Mouse (Mus musculus) large intestine, adult 2 months (tissue): Measurements from ENCODE around the gene Zfp605. TPM values are rescaled to one million over a fixed set of nuclear protein-coding genes. Genes with fewer than 3 reads are reported as not detected.
"Not testable (repeated sequence)": the region's sequence is repeated elsewhere in the genome, so short reads cannot be mapped to it uniquely, and the experiment has no call there.

Source experiments
- DNase-seq: peaks from one replicate; pipeline ENCODE4 v3.0.0-alpha.2; 2012; ENCODE audit warnings: low read depth, low spot score
- WGBS: fragments of 180-500 bp; shearing (Covaris S2); methylation state at CpG from one replicate; pipeline ENCODE4 v1.1.7; 2018; 5-methylcytosine and 5-hydroxymethylcytosine counted together
- polyA plus RNA-seq: library from polyadenylated mRNA; depleted of rRNA; stranded (reverse); fragments of >200 nt; gene quantifications from 2 replicates; pipeline ENCODE4 v1.2.3, GENCODE M21; 2012

Zfp605 gene
- polyA plus RNA-seq, 1 experiment, result 0.30 TPM

DNA sequence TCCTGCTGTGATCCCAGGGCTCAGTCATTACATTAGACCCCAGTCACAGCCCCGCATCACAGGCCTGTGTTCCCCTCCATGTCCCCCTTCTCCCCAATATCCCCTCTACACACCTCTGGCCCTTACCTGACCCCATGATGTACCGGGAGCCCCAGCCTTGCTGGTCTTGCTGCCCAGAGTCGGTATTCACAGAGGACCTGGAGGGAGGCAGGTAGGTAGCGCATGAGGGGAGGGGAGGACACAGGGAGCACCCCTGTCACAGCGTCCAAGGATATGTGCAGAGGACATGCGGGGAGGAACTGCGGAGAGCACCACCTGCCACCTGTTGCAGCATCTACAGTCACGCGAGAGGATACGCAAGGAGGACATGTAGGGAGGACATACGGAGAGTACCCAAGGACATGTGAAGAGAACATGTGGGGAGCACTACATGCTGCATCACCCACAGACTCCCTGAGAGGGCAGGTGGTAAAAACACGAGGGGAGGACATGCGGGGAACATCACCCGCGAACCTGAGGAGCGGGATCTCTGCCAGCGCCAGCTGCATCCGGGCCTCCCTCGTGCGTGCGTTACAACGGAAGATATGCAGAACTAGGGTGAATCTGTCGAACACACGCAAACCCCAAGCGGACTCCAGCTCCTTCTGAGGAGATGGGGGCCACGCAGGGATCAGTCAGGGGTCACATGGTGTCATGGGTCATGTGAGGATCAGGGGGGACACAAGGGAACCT, 3.6 kb upstream of the Zfp605 start:
- WGBS, result 96% methylated on average over 26 of the region's 26 CpGs
- DNase-seq, result no peak

GRCm38 (mm10) chr5:110106901-110107564, 2.9 kb upstream of the Zfp605 start:
- WGBS, result 16% methylated on average over 41 of the region's 41 CpGs
- no peak for DNase-seq

DNA sequence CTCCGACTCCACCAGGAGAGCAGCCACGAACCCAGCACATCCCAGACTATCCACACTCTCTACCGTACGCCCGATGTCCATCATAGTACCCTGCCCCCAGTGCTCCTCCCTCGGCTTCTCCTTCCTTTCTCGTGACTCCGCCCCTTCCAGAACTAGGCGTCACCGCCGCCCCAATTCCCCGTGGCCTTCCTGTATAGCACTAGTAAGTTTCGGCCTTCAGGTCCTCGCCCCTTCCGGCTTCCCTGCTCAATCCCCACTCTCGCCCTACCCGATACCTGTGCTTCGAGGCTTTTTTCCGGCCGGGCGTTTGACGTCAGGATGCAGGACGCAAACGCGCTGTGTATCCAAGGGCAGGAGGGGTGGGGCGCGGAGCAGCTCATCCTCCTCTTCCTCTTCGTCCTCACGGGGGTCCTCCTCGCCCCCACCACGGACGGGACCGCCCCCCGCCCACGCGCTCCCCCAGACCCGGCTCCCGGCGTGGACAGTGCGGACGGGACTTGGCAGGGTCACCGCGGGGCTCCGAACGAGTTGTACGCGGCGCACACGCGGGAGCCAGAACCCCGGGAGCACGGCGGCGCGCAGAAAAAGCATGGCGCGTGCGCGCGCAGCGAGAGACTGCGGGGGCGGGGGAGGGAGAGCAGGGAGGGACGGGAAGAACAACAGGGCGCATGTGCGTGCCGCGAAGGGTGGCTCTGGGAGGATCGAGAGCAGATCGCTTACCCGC, 2.1 kb upstream of the Zfp605 start, which contains the start of gene Gtpbp6:
TSS of gene Gtpbp6 (minus strand) at position 617 of the 724 bp plus-strand sequence.
- WGBS, result under 1% methylated on average over 71 of the region's 71 CpGs
- DNase-seq, result peak; percentile 89

DNA sequence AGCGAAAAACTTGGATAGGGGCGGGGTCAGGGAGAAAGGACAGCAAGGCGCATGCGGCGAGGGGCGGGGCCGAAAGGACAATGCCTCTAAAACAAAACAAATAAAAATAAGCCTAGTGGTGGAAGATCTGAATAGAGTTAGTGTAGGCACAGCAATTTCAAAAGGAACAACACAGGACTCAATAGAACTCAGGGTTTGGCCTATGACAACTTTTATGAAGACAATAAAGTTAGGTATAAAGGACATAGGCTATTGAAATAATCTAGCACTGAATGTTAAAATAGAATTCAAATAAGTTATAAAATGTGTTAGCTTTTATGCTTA, 1.6 kb upstream of the Zfp605 start:
- DNase-seq, result no peak
- WGBS, result under 1% methylated on average over 7 of the region's 7 CpGs

- not testable (repeated sequence) for DNase-seq
- 85% methylated on average over 3 of the region's 3 CpGs for WGBS
Observed at GRCm38 (mm10) chr5:110122380-110122779, 12.5 kb downstream of the Zfp605 start.

GRCm38 (mm10) chr5:110135293-110136086, 25.6 kb downstream of the Zfp605 start, which contains the start of gene Chfr:
TSS of gene Chfr (plus strand) at chr5:110135842.
- DNase-seq, result peak; percentile 91
- WGBS, result 4% methylated on average over 46 of the region's 46 CpGs

DNA sequence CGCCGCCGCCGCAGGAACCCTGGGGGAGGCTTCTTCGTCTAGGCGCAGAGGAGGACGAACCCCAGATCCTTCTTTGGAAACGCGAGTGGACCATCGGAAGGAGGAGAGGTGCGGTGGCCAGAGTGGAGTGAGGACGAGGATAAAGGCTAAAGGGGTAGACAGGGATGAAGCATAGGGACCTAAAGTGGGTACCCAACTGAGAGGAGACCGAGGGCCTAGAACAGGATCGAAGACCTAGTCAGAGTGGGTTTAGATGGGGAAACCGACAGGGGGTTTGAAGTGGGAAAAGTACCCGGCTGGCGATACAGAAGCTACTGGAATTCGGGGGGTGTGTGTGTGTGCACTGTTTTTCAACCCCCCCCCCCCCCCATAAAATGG, 26.2 kb downstream of the Zfp605 start:
- WGBS, result 4% methylated on average over 18 of the region's 18 CpGs

GRCm38 (mm10) chr5:110137816-110138215, 27.9 kb downstream of the Zfp605 start:
- WGBS, result over 99% methylated on average over 3 of the region's 3 CpGs
- DNase-seq, result no peak

More for the DNA sequence above, 26.2 kb downstream of the Zfp605 start:
- DNase-seq, result no peak

DNA sequence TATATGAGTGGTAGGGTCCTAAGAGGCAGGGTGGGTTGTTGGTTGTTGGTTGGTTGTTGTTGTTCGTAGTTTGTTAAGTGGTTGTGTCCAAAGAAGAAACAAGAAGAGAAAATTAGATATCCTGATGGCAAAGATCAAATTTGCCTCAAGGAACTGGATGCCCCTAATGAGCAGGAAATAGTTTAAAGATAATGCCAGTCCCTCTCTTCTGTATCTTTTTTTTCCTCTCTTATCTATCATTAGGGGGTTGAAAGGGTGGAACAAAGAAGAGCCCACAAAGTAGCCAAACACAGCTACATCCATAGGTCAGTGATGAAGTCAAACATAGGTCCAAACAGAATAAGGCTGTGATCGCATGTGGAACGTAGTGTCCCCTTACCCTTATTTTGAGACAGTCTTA, 29.4 kb downstream of the Zfp605 start:
- no peak for DNase-seq
- 94% methylated on average over 3 of the region's 3 CpGs for WGBS

- DNase-seq, result no peak
- 91% methylated on average over 7 of the region's 7 CpGs for WGBS
Observed at GRCm38 (mm10) chr5:110140424-110140823, 30.5 kb downstream of the Zfp605 start.

DNA sequence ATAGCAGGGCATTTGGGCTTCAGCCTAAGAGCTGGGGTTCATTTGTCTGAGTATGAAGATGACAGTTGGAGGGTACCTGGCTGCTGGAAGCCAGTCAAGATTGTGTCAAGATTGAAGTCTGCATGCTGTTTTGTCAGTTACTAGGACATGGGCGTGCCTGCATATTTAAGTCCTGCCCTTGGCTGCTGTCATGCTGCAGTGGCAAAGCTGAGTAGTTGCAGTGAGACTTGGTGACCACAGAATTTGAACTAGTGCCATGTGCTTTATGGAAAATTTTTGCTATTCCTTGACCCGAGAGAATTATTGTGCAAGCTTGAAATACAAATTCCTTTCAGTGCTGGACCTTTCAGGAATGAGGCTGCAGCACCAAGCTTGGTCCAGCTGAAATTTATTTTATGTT, 32.4 kb downstream of the Zfp605 start:
- DNase-seq, result no peak
- 66% methylated on average over 2 of the region's 2 CpGs for WGBS

GRCm38 (mm10) chr5:110143007-110143406, 33.1 kb downstream of the Zfp605 start:
- WGBS, result 86% methylated on average over 5 of the region's 5 CpGs
- no peak for DNase-seq

DNA sequence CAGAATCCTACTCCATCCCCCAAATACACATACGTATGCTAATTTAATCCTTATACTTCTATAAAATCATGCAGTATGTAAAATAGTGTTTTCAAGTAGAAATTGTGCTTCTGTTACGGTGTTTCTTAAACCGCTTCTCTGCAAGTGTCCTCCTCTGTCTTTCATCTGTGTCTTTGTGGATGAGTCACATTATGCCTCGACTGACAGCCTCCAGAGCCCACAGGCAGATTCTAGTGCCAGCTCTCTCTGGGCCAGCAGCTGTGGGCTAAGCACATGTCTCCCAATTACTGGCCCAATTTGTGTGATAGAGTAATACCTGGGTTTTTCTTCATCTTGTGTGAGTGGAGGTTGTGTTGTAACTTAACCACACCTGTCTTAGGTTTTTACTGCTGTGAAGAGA, 59.5 kb downstream of the Zfp605 start:
- WGBS, result 92% methylated on average over 4 of the region's 4 CpGs
- no peak for DNase-seq

- WGBS, result under 1% methylated on average over 41 of the region's 41 CpGs
- DNase-seq, result peak; percentile 78
Observed at GRCm38 (mm10) chr5:110176362-110177020, 66.6 kb downstream of the Zfp605 start, which contains the start of gene Golga3. TSS of gene Golga3 (plus strand) at chr5:110176701.

GRCm38 (mm10) chr5:110177021-110177420, 67.1 kb downstream of the Zfp605 start:
- no peak for DNase-seq
- WGBS, result 2% methylated on average over 19 of the region's 19 CpGs

- no peak for DNase-seq
- 71% methylated on average over 2 of the region's 2 CpGs for WGBS
Observed at GRCm38 (mm10) chr5:110178628-110179027, 68.7 kb downstream of the Zfp605 start.
